Mouse (Mus musculus): ENCODE measurements around the gene Hrh2.

The Hrh2 gene

GRCm38 (mm10) chr13:54176406-54177020 is 15.4 kb upstream of the Hrh2 start:
- no peak for DNase-seq (ENCODE audit: low spot score)

GRCm38 (mm10) chr13:54177346-54177745 is 14.6 kb upstream of the Hrh2 start:
- no peak for DNase-seq (ENCODE audit: low spot score)

- no peak for DNase-seq (ENCODE audit: low spot score)
Observed at GRCm38 (mm10) chr13:54178647-54179046, 13.3 kb upstream of the Hrh2 start.

GRCm38 (mm10) chr13:54179971-54180370 is 12.0 kb upstream of the Hrh2 start:
- no peak for DNase-seq (ENCODE audit: low spot score)

- DNase-seq (ENCODE audit: low spot score), result no peak
Observed at GRCm38 (mm10) chr13:54180461-54180860, 11.5 kb upstream of the Hrh2 start.

GRCm38 (mm10) chr13:54181318-54181717 is 10.6 kb upstream of the Hrh2 start:
- DNase-seq (ENCODE audit: low spot score), result no peak

GRCm38 (mm10) chr13:54181947-54182346 is 10.0 kb upstream of the Hrh2 start:
- DNase-seq (ENCODE audit: low spot score), result no peak

GRCm38 (mm10) chr13:54186394-54186793 is 5.5 kb upstream of the Hrh2 start:
- no peak for DNase-seq (ENCODE audit: low spot score)

GRCm38 (mm10) chr13:54188190-54188706 is 3.7 kb upstream of the Hrh2 start:
- DNase-seq (ENCODE audit: low spot score), result no peak

GRCm38 (mm10) chr13:54189896-54190295 is 2.0 kb upstream of the Hrh2 start:
- no peak for DNase-seq (ENCODE audit: low spot score)

- no peak for DNase-seq (ENCODE audit: low spot score)
Observed at GRCm38 (mm10) chr13:54191181-54191580, 748 bp upstream of the Hrh2 start.

GRCm38 (mm10) chr13:54193580-54193979 is 1.7 kb downstream of the Hrh2 start:
- DNase-seq (ENCODE audit: low spot score), result no peak

GRCm38 (mm10) chr13:54199000-54199399 is 7.1 kb downstream of the Hrh2 start:
- no peak for DNase-seq (ENCODE audit: low spot score)

GRCm38 (mm10) chr13:54202458-54202857 is 10.5 kb downstream of the Hrh2 start:
- DNase-seq (ENCODE audit: low spot score), result no peak

- DNase-seq (ENCODE audit: low spot score), result no peak
Observed at GRCm38 (mm10) chr13:54203419-54203818, 11.5 kb downstream of the Hrh2 start.

GRCm38 (mm10) chr13:54205195-54205594 is 13.3 kb downstream of the Hrh2 start:
- DNase-seq (ENCODE audit: low spot score), result no peak

- DNase-seq (ENCODE audit: low spot score), result no peak
Observed at GRCm38 (mm10) chr13:54206140-54206753, 14.3 kb downstream of the Hrh2 start.

- DNase-seq (ENCODE audit: low spot score), result no peak
Observed at GRCm38 (mm10) chr13:54209476-54210253, 17.7 kb downstream of the Hrh2 start.

- DNase-seq (ENCODE audit: low spot score), result no peak
Observed at GRCm38 (mm10) chr13:54211528-54212488, 19.9 kb downstream of the Hrh2 start.

GRCm38 (mm10) chr13:54212516-54212915 is 20.6 kb downstream of the Hrh2 start:
- no peak for DNase-seq (ENCODE audit: low spot score)

GRCm38 (mm10) chr13:54215266-54215665 is 23.3 kb downstream of the Hrh2 start:
- DNase-seq (ENCODE audit: low spot score), result no peak

GRCm38 (mm10) chr13:54215777-54216316 is 23.9 kb downstream of the Hrh2 start:
- no peak for DNase-seq (ENCODE audit: low spot score)

Measured in ovary, postnatal 14 days (tissue).